Mouse (Mus musculus) retina, adult 2 months (tissue): Measurements from ENCODE around the gene Stxbp4.

Source experiments
- DNase-seq: peaks from one replicate; pipeline ENCODE4 v3.0.0-alpha.2; 2012; ENCODE audit warnings: low read depth, low spot score

Stxbp4 gene

GRCm38 (mm10) chr11:90464046-90464595 lies 173.8 kb downstream of the Stxbp4 start:
- no peak for DNase-seq

GRCm38 (mm10) chr11:90460458-90460857 lies 177.4 kb downstream of the Stxbp4 start:
- no peak for DNase-seq

GRCm38 (mm10) chr11:90452134-90452533 lies 185.8 kb downstream of the Stxbp4 start:
- no peak for DNase-seq

GRCm38 (mm10) chr11:90451506-90451905 lies 186.4 kb downstream of the Stxbp4 start:
- DNase-seq = no peak

GRCm38 (mm10) chr11:90442462-90442861 lies 195.4 kb downstream of the Stxbp4 start:
- no peak for DNase-seq

- DNase-seq = no peak
These were observed 197.0 kb downstream of the Stxbp4 start for GRCm38 (mm10) chr11:90440851-90441250.

GRCm38 (mm10) chr11:90438768-90439167 lies 199.1 kb downstream of the Stxbp4 start:
- no peak for DNase-seq
